Mouse (Mus musculus): ENCODE data around the gene Tmsb15l. TPM values are rescaled to one million over a fixed set of nuclear protein-coding genes. Genes with fewer than 3 reads are reported as not detected.
A peak's percentile ranks its signal among the peaks of the same experiment; 100 is the strongest.
"Not testable (repeated sequence)": the region's sequence is repeated elsewhere in the genome, so short reads cannot be mapped to it uniquely, and the experiment has no call there.

Gene Tmsb15l
- polyA plus RNA-seq, 1 experiment: 6.7 TPM

GRCm38 (mm10) chrX:136992191-136992965 is 15.7 kb upstream of the Tmsb15l start:
- Histone ChIP-seq H3K4me1 (ENCODE audit: control insufficient read depth, insufficient read depth, low read length) (peaks cover 2% of the 10 kb centered on the region; the same call in 1 of the 2 replicates), H3K4me3 (ENCODE audit: control insufficient read depth, low read depth, low read length) (peak overlapping the region; percentile 73), H3K27me3 (ENCODE audit: control insufficient read depth, insufficient read depth, low read length) (no peaks in the 10 kb centered on the region), H3K36me3 (ENCODE audit: control insufficient read depth, insufficient read depth, low read length) (no peaks in the 10 kb centered on the region), H3K27ac (ENCODE audit: control insufficient read depth, insufficient read depth, low read depth, low read length) (peak overlapping the region; percentile 52; the same call in 1 of the 2 replicates)
- TF ChIP-seq CTCF (IDR thresholded peaks at IDR 0.05; ENCODE audit: control insufficient read depth, insufficient read depth, insufficient replicate concordance, low read depth, low read length) (no peak), POLR2A (IDR thresholded peaks at IDR 0.05; ENCODE audit: control insufficient read depth, low read depth, low read length) (no peak)

- TF ChIP-seq CTCF (IDR thresholded peaks at IDR 0.05; ENCODE audit: control insufficient read depth, insufficient read depth, insufficient replicate concordance, low read depth, low read length) (no peak), POLR2A (IDR thresholded peaks at IDR 0.05; ENCODE audit: control insufficient read depth, low read depth, low read length) (no peak)
- Histone ChIP-seq H3K27ac (ENCODE audit: control insufficient read depth, insufficient read depth, low read depth, low read length) (no peak overlapping the region), H3K36me3 (ENCODE audit: control insufficient read depth, insufficient read depth, low read length) (no peaks in the 10 kb centered on the region), H3K27me3 (ENCODE audit: control insufficient read depth, insufficient read depth, low read length) (no peaks in the 10 kb centered on the region), H3K4me3 (ENCODE audit: control insufficient read depth, low read depth, low read length) (no peak overlapping the region), H3K4me1 (ENCODE audit: control insufficient read depth, insufficient read depth, low read length) (peaks cover 2% of the 10 kb centered on the region; the same call in 1 of the 2 replicates)
Observed at GRCm38 (mm10) chrX:136991274-136991673, 14.6 kb upstream of the Tmsb15l start.

GRCm38 (mm10) chrX:136986039-136986438 is 9.4 kb upstream of the Tmsb15l start:
- Histone ChIP-seq H3K27ac (ENCODE audit: control insufficient read depth, insufficient read depth, low read depth, low read length) (peak overlapping the region; percentile 12; the same call in 1 of the 2 replicates), H3K27me3 (ENCODE audit: control insufficient read depth, insufficient read depth, low read length) (no peaks in the 10 kb centered on the region), H3K36me3 (ENCODE audit: control insufficient read depth, insufficient read depth, low read length) (no peaks in the 10 kb centered on the region), H3K4me3 (ENCODE audit: control insufficient read depth, low read depth, low read length) (no peak overlapping the region), H3K4me1 (ENCODE audit: control insufficient read depth, insufficient read depth, low read length) (no peaks in the 10 kb centered on the region)
- TF ChIP-seq CTCF (IDR thresholded peaks at IDR 0.05; ENCODE audit: control insufficient read depth, insufficient read depth, insufficient replicate concordance, low read depth, low read length) (no peak), POLR2A (IDR thresholded peaks at IDR 0.05; ENCODE audit: control insufficient read depth, low read depth, low read length) (no peak)

GRCm38 (mm10) chrX:136978616-136979015 is 1.9 kb upstream of the Tmsb15l start:
- H3K4me3 ChIP-seq (ENCODE audit: control insufficient read depth, low read depth, low read length): no peak overlapping the region
- TF ChIP-seq CTCF (IDR thresholded peaks at IDR 0.05; ENCODE audit: control insufficient read depth, insufficient read depth, insufficient replicate concordance, low read depth, low read length): no peak; the same call in 1 of the 2 replicates
- H3K36me3 ChIP-seq (ENCODE audit: control insufficient read depth, insufficient read depth, low read length): no peaks in the 10 kb centered on the region

GRCm38 (mm10) chrX:136975397-136975796 is 1.3 kb downstream of the Tmsb15l start, which contains the start of gene Tmsb15b2:
Tmsb15b2 (minus strand) TSS chrX:136975497.
- not testable (repeated sequence) for H3K36me3 ChIP-seq (ENCODE audit: control insufficient read depth, insufficient read depth, low read length); H3K27me3 ChIP-seq (ENCODE audit: control insufficient read depth, insufficient read depth, low read length); H3K4me1 ChIP-seq (ENCODE audit: control insufficient read depth, insufficient read depth, low read length)
- Histone ChIP-seq H3K27ac (ENCODE audit: control insufficient read depth, insufficient read depth, low read depth, low read length) (peak within 1 kb of the TSS; percentile 83), H3K4me3 (ENCODE audit: control insufficient read depth, low read depth, low read length) (peak within 1 kb of the TSS; percentile 91)

More at GRCm38 (mm10) chrX:136978616-136979015, 1.9 kb upstream of the Tmsb15l start:
- H3K27ac ChIP-seq (ENCODE audit: control insufficient read depth, insufficient read depth, low read depth, low read length): no peak overlapping the region
- H3K27me3 ChIP-seq (ENCODE audit: control insufficient read depth, insufficient read depth, low read length): no peaks in the 10 kb centered on the region
- H3K4me1 ChIP-seq (ENCODE audit: control insufficient read depth, insufficient read depth, low read length): no peaks in the 10 kb centered on the region

- H3K27ac ChIP-seq (ENCODE audit: control insufficient read depth, insufficient read depth, low read depth, low read length): no peak overlapping the region
- H3K27me3 ChIP-seq (ENCODE audit: control insufficient read depth, insufficient read depth, low read length): no peaks in the 10 kb centered on the region
- no peak for TF ChIP-seq POLR2A (IDR thresholded peaks at IDR 0.05; ENCODE audit: control insufficient read depth, low read depth, low read length)
- no peak for TF ChIP-seq CTCF (IDR thresholded peaks at IDR 0.05; ENCODE audit: control insufficient read depth, insufficient read depth, insufficient replicate concordance, low read depth, low read length)
- no peaks in the 10 kb centered on the region for H3K36me3 ChIP-seq (ENCODE audit: control insufficient read depth, insufficient read depth, low read length)
- H3K4me3 ChIP-seq (ENCODE audit: control insufficient read depth, low read depth, low read length): no peak overlapping the region
- H3K4me1 ChIP-seq (ENCODE audit: control insufficient read depth, insufficient read depth, low read length): no peaks in the 10 kb centered on the region
Observed at GRCm38 (mm10) chrX:136959688-136960087, 17.0 kb downstream of the Tmsb15l start.

GRCm38 (mm10) chrX:136958300-136958699 is 18.4 kb downstream of the Tmsb15l start:
- not testable (repeated sequence) for H3K27me3 ChIP-seq (ENCODE audit: control insufficient read depth, insufficient read depth, low read length); H3K4me1 ChIP-seq (ENCODE audit: control insufficient read depth, insufficient read depth, low read length); H3K36me3 ChIP-seq (ENCODE audit: control insufficient read depth, insufficient read depth, low read length); H3K27ac ChIP-seq (ENCODE audit: control insufficient read depth, insufficient read depth, low read depth, low read length); H3K4me3 ChIP-seq (ENCODE audit: control insufficient read depth, low read depth, low read length)

- Histone ChIP-seq H3K4me3 (ENCODE audit: control insufficient read depth, low read depth, low read length) (peak overlapping the region; percentile 86), H3K27ac (ENCODE audit: control insufficient read depth, insufficient read depth, low read depth, low read length) (peak overlapping the region; percentile 65; the same call in 1 of the 2 replicates)
- not testable (repeated sequence) for H3K27me3 ChIP-seq (ENCODE audit: control insufficient read depth, insufficient read depth, low read length); H3K36me3 ChIP-seq (ENCODE audit: control insufficient read depth, insufficient read depth, low read length); H3K4me1 ChIP-seq (ENCODE audit: control insufficient read depth, insufficient read depth, low read length)
Observed at GRCm38 (mm10) chrX:136957583-136958279, 18.9 kb downstream of the Tmsb15l start.
